Comparison of ENCODE assay signal across 8 mouse cellular contexts in the genomic region with DNA sequence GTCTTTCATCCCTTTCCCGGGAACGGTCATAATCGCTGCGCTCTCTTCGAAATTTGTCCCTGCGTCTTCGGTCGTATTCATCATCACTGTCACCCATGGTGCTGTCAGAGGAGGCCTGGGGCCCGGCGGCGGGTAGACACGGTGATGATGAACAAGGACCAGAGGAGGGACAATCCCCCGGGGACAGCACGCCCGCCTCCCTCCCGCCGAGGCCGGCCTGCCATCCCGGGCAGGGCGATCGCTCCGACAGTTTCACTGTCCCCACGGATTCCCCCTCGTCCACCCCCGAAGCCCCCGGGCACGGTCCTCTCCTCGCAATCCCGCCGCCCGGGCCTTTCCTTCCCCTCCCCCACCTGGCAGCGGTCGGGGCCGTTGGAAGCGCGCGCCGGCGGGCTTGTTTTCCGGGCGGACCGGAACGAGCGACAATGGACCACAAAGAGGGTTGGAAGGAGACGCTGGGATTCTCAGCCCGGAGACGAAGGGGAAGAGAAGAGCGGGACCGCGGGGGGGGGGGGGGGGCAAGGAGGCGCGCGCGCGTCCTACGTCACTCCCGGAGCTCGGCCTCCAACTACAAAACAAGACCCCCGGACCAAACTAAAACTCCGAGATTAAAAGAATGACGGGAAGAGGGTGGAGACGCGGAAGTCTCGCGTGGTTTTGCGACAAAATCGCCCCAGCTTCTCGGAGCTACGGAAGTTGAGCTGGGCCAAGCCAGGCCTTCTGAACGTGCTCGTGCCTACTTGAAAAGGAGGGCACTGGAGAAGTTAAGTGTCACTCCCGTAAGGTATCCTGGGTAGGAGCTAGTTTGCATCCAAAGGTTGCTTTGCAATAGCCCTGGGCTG. TPM values are rescaled to one million over a fixed set of nuclear protein-coding genes. Genes with fewer than 3 reads are reported as not detected.
DNase-seq lines count a peak whose midpoint lies in the region; ATAC-seq and TF ChIP-seq lines count a peak whose summit lies in the region.

A gene (minus strand): TSS at position 604 of the 842 bp plus-strand sequence.

- intact Hi-C loops in heart, adult 2 months (cut with DNase I), result loop anchor here (1.0 kb wide), 1 partner anchor 12 kb away; no protein-coding TSS in a partner anchor

- H3K4me1 ChIP-seq in embryonic facial prominence, embryonic 14.5 days (ENCODE audit: control insufficient read depth, insufficient read depth, low read length), result peaks cover 26% of the 10 kb centered on the region
- H3K4me1 ChIP-seq in heart, adult 2 months (ENCODE audit: control insufficient read depth, insufficient read depth, low read length), result peaks cover 6% of the 10 kb centered on the region
- peaks cover 45% of the 10 kb centered on the region for H3K4me1 ChIP-seq in limb, embryonic 15.5 days

- H3K9ac ChIP-seq in embryonic facial prominence, embryonic 14.5 days (ENCODE audit: low read depth, low read length), result peak within 1 kb of the TSS; percentile 98
- H3K9ac ChIP-seq in heart, adult 2 months (ENCODE audit: low read depth, low read length), result peak within 1 kb of the TSS; percentile 95
- H3K9ac ChIP-seq in limb, embryonic 15.5 days, result peak within 1 kb of the TSS; percentile 98

- peak; percentile 93 for TF ChIP-seq POLR2A in heart, adult 2 months (IDR thresholded peaks at IDR 0.05; ENCODE audit: insufficient read depth, low read depth, low read length)

- no peaks in the 10 kb centered on the region for H3K79me2 ChIP-seq in heart, adult 2 months (replicated peaks; ENCODE audit: control insufficient read depth, insufficient read depth, low read length)

- peak; percentile 91 for ATAC-seq in embryonic facial prominence, embryonic 14.5 days (ENCODE audit: low read depth)
- peak; percentile 77 for ATAC-seq in limb, embryonic 15.5 days (ENCODE audit: insufficient number of reproducible peaks, low FRiP score, low TSS enrichment, low read depth)

- H3K27ac ChIP-seq in embryonic facial prominence, embryonic 14.5 days (replicated peaks; ENCODE audit: low read depth, low read length), result peak within 1 kb of the TSS; percentile 97
- H3K27ac ChIP-seq in heart, adult 2 months, result peak within 1 kb of the TSS; percentile 77
- peak within 1 kb of the TSS; percentile 95 for H3K27ac ChIP-seq in limb, embryonic 15.5 days

- H3K27me3 ChIP-seq in embryonic facial prominence, embryonic 14.5 days (replicated peaks; ENCODE audit: control insufficient read depth, insufficient read depth, low read length), result no peaks in the 10 kb centered on the region
- no peaks in the 10 kb centered on the region for H3K27me3 ChIP-seq in heart, adult 2 months (ENCODE audit: control insufficient read depth, insufficient read depth, low read length)
- no peaks in the 10 kb centered on the region for H3K27me3 ChIP-seq in limb, embryonic 15.5 days

- 1% methylated on average over 46 of the region's 72 CpGs for WGBS in embryonic facial prominence, embryonic 14.5 days
- under 1% methylated on average over 72 of the region's 72 CpGs for WGBS in heart, adult 2 months
- under 1% methylated on average over 61 of the region's 72 CpGs for WGBS in limb, embryonic 15.5 days

- peaks cover 70% of the 10 kb centered on the region for H3K36me3 ChIP-seq in embryonic facial prominence, embryonic 14.5 days (ENCODE audit: control insufficient read depth, insufficient read depth, low read length)
- H3K36me3 ChIP-seq in heart, adult 2 months (ENCODE audit: control insufficient read depth, insufficient read depth, low read length), result peaks cover 5% of the 10 kb centered on the region
- peaks cover 61% of the 10 kb centered on the region for H3K36me3 ChIP-seq in limb, embryonic 15.5 days

- TF ChIP-seq EP300 in heart, adult 2 months (IDR thresholded peaks at IDR 0.05; ENCODE audit: insufficient read depth, low read depth, low read length), result peak; percentile 70

- peak within 1 kb of the TSS; percentile 97 for H3K4me3 ChIP-seq in embryonic facial prominence, embryonic 14.5 days (ENCODE audit: low read depth, low read length)
- peak within 1 kb of the TSS; percentile 92 for H3K4me3 ChIP-seq in heart, adult 2 months
- peak within 1 kb of the TSS; percentile 90 for H3K4me3 ChIP-seq in limb, embryonic 15.5 days

- peak within 1 kb of the TSS; percentile 69 for H3K4me2 ChIP-seq in embryonic facial prominence, embryonic 14.5 days (ENCODE audit: low read depth, low read length)
- peak within 1 kb of the TSS; percentile 61 for H3K4me2 ChIP-seq in limb, embryonic 15.5 days

- TF ChIP-seq CTCF in heart, adult 2 months (IDR thresholded peaks at IDR 0.05), result no peak

- peak; percentile 99 for DNase-seq in 416B (ENCODE audit: low read depth)
- DNase-seq in adrenal gland, postnatal 4 days (ENCODE audit: low spot score in 2 of 2), result peak; percentile 68 to 76
- peak; percentile 98 for DNase-seq in embryonic facial prominence, embryonic 14.5 days (ENCODE audit: low spot score)
- peak; percentile 91 to 94 for DNase-seq in heart, adult 2 months
- peak; percentile 90 to 93 for DNase-seq in kidney, adult 8-10 months
- peak; percentile 60 to 75 for DNase-seq in monocyte, adult 2 months (ENCODE audit: low read depth in 1 of 2, low spot score in 2 of 2)
- peak; percentile 90 to 92 for DNase-seq in spleen, postnatal 36 days (ENCODE audit: low spot score in 2 of 2)

- H3K9me3 ChIP-seq in embryonic facial prominence, embryonic 14.5 days (ENCODE audit: control insufficient read depth, low read length), result 0 out of 2 replicates have a peak, but pooled peaks cover 7% of the 10 kb centered on the region
- H3K9me3 ChIP-seq in limb, embryonic 15.5 days, result no peaks in the 10 kb centered on the region

RNA-seq across cellular contexts. Expression of the gene that starts here (rescaled TPM):
- 100 to 1,000 TPM; 236 to 269 TPM for total RNA-seq in adrenal gland, postnatal 4 days (2021)
- polyA plus RNA-seq in embryonic facial prominence, embryonic 14.5 days (2014; fragmentation: Nextera tagmentation; extraction: Ambion mirVana), result 101 and 105 TPM in 2 replicates
- total RNA-seq in heart, adult 2 months (2021), result 10 to 100 TPM; 60.5 to 66.4 TPM
- 63.9 and 74.2 TPM in 2 replicates for polyA plus RNA-seq in heart, adult 2 months (2012; rRNA removed)
- polyA plus RNA-seq in limb, embryonic 15.5 days (2015; fragmentation: Nextera tagmentation; extraction: Ambion mirVana), result 113 and 117 TPM in 2 replicates

Comparison
In these comparisons a context has a peak if more than half of its experiments do, and no peak if none do; other contexts are left out.
1. Peak in every context shown above with its lines: DNase-seq, ATAC-seq, H3K4me3 ChIP-seq and H3K27ac ChIP-seq.